Mouse (Mus musculus): Measurements from ENCODE around the gene Sis.

DNA sequence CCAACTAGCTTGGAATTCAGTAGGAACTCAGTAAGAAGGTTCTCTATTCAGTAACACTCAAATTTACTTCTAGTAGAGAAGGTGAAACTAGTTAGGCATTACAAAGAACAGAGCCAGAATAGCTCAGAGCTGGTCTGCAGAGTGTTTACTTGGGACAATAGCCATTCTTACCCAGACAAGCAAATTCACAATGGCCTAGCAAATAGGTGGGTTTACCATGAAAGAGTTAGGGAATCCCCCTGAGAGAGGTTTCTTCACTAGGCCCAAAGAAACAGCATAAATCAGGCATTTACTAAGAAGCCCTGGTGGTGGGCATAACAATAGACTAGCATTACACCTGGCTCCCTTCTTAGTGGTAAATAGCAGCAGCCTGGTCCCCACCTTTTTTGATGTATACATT, 99.5 kb downstream of the Sis start:
- TF ChIP-seq CTCF (IDR thresholded peaks at IDR 0.05; ENCODE audit: low read depth) (no peak), EP300 (IDR thresholded peaks at IDR 0.05; ENCODE audit: low read depth) (no peak)
